Mouse (Mus musculus) lung, postnatal 0 days (tissue): Measurements from ENCODE around the gene Tasp1. TPM values are rescaled to one million over a fixed set of nuclear protein-coding genes. Genes with fewer than 3 reads are reported as not detected.
"Not testable (repeated sequence)": the region's sequence is repeated elsewhere in the genome, so short reads cannot be mapped to it uniquely, and the experiment has no call there.

Experiments used
- ATAC-seq: fragments of 200-750 bp; cut with Nextera tagmentation; 2 replicates; pipeline ENCODE4 v1.8.0; 2017; ENCODE audit warnings: moderate library complexity
- DNase-seq: peaks from one replicate; pipeline ENCODE4 v3.0.0-alpha.2; 2016; ENCODE audit warnings: low spot score
- H3K27ac ChIP-seq: fragments of 300-500 bp; sonication (generic); 2 replicates; pipeline ENCODE4 v1.5.1; 2014; ENCODE audit warnings: antibody characterized with exemption, mild to moderate bottlenecking, low read length, mixed read lengths
- H3K27me3 ChIP-seq: fragments of 300-500 bp; sonication (generic); replicated peaks from 2 replicates; pipeline ENCODE4 v1.6.1; 2014; ENCODE audit warnings: low read length, mixed read lengths; ENCODE audit not compliant: insufficient read depth
- H3K36me3 ChIP-seq: fragments of 300-500 bp; sonication (generic); 2 replicates; pipeline ENCODE4 v1.6.1; 2014; ENCODE audit warnings: low read length, mixed read lengths; ENCODE audit not compliant: insufficient read depth
- H3K4me1 ChIP-seq: fragments of 300-500 bp; sonication (generic); 2 replicates; pipeline ENCODE4 v1.6.1; 2014; ENCODE audit warnings: antibody characterized with exemption, low read depth, low read length, mixed read lengths; ENCODE audit not compliant: insufficient read depth
- H3K4me2 ChIP-seq: fragments of 300-500 bp; sonication (generic); replicated peaks from 2 replicates; pipeline ENCODE4 v1.6.1; 2014; ENCODE audit warnings: low read depth, mild to moderate bottlenecking, low read length, moderate library complexity, mixed read lengths
- H3K4me3 ChIP-seq: fragments of 300-500 bp; sonication (generic); 2 replicates; pipeline ENCODE4 v1.5.1; 2014; ENCODE audit warnings: low read depth, low read length
- H3K9ac ChIP-seq: fragments of 300-500 bp; sonication (generic); replicated peaks from 2 replicates; pipeline ENCODE4 v1.6.1; 2014; ENCODE audit warnings: low read depth, mild to moderate bottlenecking
- H3K9me3 ChIP-seq: fragments of 300-500 bp; sonication (generic); 2 replicates; pipeline ENCODE4 v1.6.1; 2016; ENCODE audit warnings: low read length, mixed read lengths
- CTCF ChIP-seq: IDR thresholded peaks from 2 replicates; pipeline ENCODE4 v1.5.1; 2016; ENCODE audit warnings: antibody characterized with exemption, mild to moderate bottlenecking
- EP300 ChIP-seq: IDR thresholded peaks from 2 replicates; pipeline ENCODE4 v1.6.1; 2016; ENCODE audit warnings: antibody characterized with exemption, mild to moderate bottlenecking, control low read depth
- WGBS: fragments of 180-500 bp; shearing (Covaris S2); extraction: QIAGEN DNeasy Blood & Tissue Kit; methylation state at CpG from one replicate; pipeline ENCODE4 v1.1.7; 2014; 5-methylcytosine and 5-hydroxymethylcytosine counted together
- polyA plus RNA-seq: library from polyadenylated mRNA; unstranded; fragments of >200 nt; fragmentation: Nextera tagmentation; extraction: Ambion mirVana; gene quantifications from 2 replicates; pipeline ENCODE4 v1.2.1, GENCODE M21; 2015

Gene Tasp1
- polyA plus RNA-seq, 1 experiment from 2014 or later = 13.3 TPM

GRCm38 (mm10) chr2:139948843-139949242, 117.8 kb downstream of the Tasp1 start:
- 44% methylated on average over 1 of the region's 1 CpGs for WGBS

GRCm38 (mm10) chr2:139937581-139937980, 129.0 kb downstream of the Tasp1 start:
- no peak for TF ChIP-seq EP300
- TF ChIP-seq CTCF = no peak
- Histone ChIP-seq H3K4me2 (no peak overlapping the region), H3K36me3 (no peaks in the 10 kb centered on the region), H3K9me3 (no peaks in the 10 kb centered on the region), H3K27me3 (no peaks in the 10 kb centered on the region), H3K4me3 (no peak overlapping the region), H3K4me1 (no peaks in the 10 kb centered on the region), H3K27ac (no peak overlapping the region), H3K9ac (no peak overlapping the region)
- ATAC-seq = no peak
- WGBS = 75% methylated on average over 2 of the region's 2 CpGs
- DNase-seq = no peak

More at GRCm38 (mm10) chr2:139948843-139949242, 117.8 kb downstream of the Tasp1 start:
- H3K27ac ChIP-seq = no peak overlapping the region
- H3K9ac ChIP-seq = no peak overlapping the region
- DNase-seq = no peak
- no peaks in the 10 kb centered on the region for H3K9me3 ChIP-seq
- H3K4me1 ChIP-seq = no peaks in the 10 kb centered on the region
- no peaks in the 10 kb centered on the region for H3K27me3 ChIP-seq
- no peak for TF ChIP-seq CTCF
- no peak for TF ChIP-seq EP300
- no peak overlapping the region for H3K4me2 ChIP-seq
- ATAC-seq = no peak
- H3K4me3 ChIP-seq = no peak overlapping the region
- H3K36me3 ChIP-seq = no peaks in the 10 kb centered on the region

DNA sequence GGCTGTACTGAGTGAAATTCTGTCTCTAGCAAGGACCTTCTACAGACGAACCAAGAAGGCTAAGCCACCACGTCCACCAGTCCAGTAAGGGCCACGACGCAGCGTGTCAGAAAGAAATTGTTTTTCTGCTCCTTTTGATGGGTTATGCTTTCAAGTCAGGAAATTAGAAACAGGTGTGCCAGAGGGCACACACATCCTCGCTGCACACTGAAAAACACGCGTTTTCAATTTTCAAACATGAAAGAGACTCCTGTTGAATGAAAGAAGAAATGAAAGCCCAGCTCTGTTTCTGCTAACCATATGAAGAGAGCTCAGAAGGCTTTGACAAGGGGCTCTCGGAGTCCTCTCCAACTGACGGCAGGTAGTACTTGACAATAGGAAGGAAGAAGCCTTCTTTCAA, 132.0 kb downstream of the Tasp1 start:
- Histone ChIP-seq H3K4me2 (no peak overlapping the region), H3K4me1 (no peaks in the 10 kb centered on the region), H3K27ac (no peak overlapping the region), H3K9ac (no peak overlapping the region), H3K36me3 (no peaks in the 10 kb centered on the region), H3K27me3 (no peaks in the 10 kb centered on the region), H3K9me3 (no peaks in the 10 kb centered on the region), H3K4me3 (no peak overlapping the region)
- ATAC-seq (no peak), DNase-seq (no peak)
- TF ChIP-seq CTCF (no peak), EP300 (no peak)
- 70% methylated on average over 10 of the region's 10 CpGs for WGBS

DNA sequence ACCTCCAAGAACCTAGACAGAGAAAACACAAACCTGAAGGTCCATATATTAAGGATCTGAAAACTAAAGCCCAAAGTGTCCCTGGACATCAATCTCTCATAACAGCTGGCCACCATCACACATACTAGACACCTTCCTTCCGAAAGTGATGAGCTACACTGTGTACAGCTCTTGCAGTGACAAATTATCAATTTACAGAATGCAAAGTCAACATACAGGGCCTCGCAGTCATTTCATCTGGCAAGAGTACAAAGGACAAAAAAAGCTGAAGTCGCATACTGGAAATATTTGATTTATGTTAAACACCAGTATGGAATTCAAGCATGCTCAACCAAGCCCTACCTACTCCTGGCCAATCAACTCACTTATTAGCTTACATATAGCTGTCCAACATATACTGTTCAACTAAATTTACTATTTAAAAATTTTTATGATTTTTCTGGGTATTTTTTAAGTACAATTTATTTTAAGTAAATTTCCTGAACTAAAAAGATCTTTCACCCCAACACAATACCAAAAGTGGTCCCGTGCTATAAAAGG, 132.5 kb downstream of the Tasp1 start:
- WGBS = 39% methylated on average over 4 of the region's 4 CpGs
- no peak for ATAC-seq
- no peak for TF ChIP-seq EP300
- H3K4me2 ChIP-seq = no peak overlapping the region
- no peaks in the 10 kb centered on the region for H3K9me3 ChIP-seq
- H3K27ac ChIP-seq = no peak overlapping the region
- H3K4me3 ChIP-seq = no peak overlapping the region
- no peaks in the 10 kb centered on the region for H3K27me3 ChIP-seq
- no peak for DNase-seq
- no peaks in the 10 kb centered on the region for H3K36me3 ChIP-seq
- no peaks in the 10 kb centered on the region for H3K4me1 ChIP-seq
- H3K9ac ChIP-seq = no peak overlapping the region

DNA sequence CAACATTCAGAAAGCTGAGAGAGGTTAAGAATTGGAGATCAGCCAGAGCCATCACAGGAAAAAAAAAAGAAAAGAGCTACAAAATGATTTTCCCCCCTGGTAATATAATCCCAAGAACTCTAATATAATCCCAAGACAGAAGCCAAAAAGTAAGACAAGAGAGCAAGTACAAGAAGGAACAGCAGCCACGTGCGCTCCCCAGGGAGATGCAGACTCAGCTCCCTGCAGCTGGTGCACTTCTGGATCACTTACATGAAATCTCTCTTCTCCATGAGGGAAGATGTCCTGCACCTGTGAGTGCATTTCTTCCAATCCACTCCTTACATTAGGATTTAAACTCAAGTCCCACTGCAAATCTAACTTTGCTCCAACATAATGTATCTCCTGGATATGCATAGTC, 134.4 kb downstream of the Tasp1 start:
- ATAC-seq = no peak
- no peak overlapping the region for H3K4me3 ChIP-seq

GRCm38 (mm10) chr2:139924937-139925336, 141.7 kb downstream of the Tasp1 start:
- ATAC-seq (no peak), DNase-seq (no peak)
- no peaks in the 10 kb centered on the region for H3K4me1 ChIP-seq
- no peak overlapping the region for H3K27ac ChIP-seq
- no peaks in the 10 kb centered on the region for H3K9me3 ChIP-seq
- no peak overlapping the region for H3K4me3 ChIP-seq
- H3K9ac ChIP-seq = no peak overlapping the region
- WGBS = 15% methylated on average over 1 of the region's 1 CpGs
- H3K4me2 ChIP-seq = no peak overlapping the region
- no peaks in the 10 kb centered on the region for H3K36me3 ChIP-seq
- no peaks in the 10 kb centered on the region for H3K27me3 ChIP-seq
- TF ChIP-seq CTCF (no peak), EP300 (no peak)

More for the DNA sequence above, 134.4 kb downstream of the Tasp1 start:
- H3K27me3 ChIP-seq = no peaks in the 10 kb centered on the region
- H3K27ac ChIP-seq = no peak overlapping the region
- no peak overlapping the region for H3K9ac ChIP-seq
- DNase-seq = no peak
- no peak overlapping the region for H3K4me2 ChIP-seq
- no peak for TF ChIP-seq EP300
- TF ChIP-seq CTCF = no peak
- H3K9me3 ChIP-seq = no peaks in the 10 kb centered on the region
- no peaks in the 10 kb centered on the region for H3K36me3 ChIP-seq
- WGBS = 84% methylated on average over 2 of the region's 2 CpGs
- H3K4me1 ChIP-seq = no peaks in the 10 kb centered on the region

- not testable (repeated sequence) for H3K36me3 ChIP-seq, ATAC-seq, H3K4me2 ChIP-seq, H3K9ac ChIP-seq, H3K4me1 ChIP-seq, H3K9me3 ChIP-seq, DNase-seq, H3K27ac ChIP-seq, H3K27me3 ChIP-seq, H3K4me3 ChIP-seq
These were observed 145.2 kb downstream of the Tasp1 start for GRCm38 (mm10) chr2:139921395-139921794.
